Mouse (Mus musculus): ENCODE results near the gene Phf14. TPM values are rescaled to one million over a fixed set of nuclear protein-coding genes. Genes with fewer than 3 reads are reported as not detected.

Phf14 gene
- total RNA-seq, 1 experiment from 2014 or later = 175 TPM

GRCm38 (mm10) chr6:12077880-12078618, 170.4 kb downstream of the Phf14 start:
- ATAC-seq (replicated peaks in 1 of 2; ENCODE audit: insufficient read depth in 1 of 2, low FRiP score in 2 of 2, low TSS enrichment in 1 of 2, low read depth in 1 of 2, poor library complexity in 2 of 2, severe bottlenecking in 2 of 2) = no peak

GRCm38 (mm10) chr6:12079260-12079659, 171.7 kb downstream of the Phf14 start:
- no peak for ATAC-seq (replicated peaks in 1 of 2; ENCODE audit: insufficient read depth in 1 of 2, low FRiP score in 2 of 2, low TSS enrichment in 1 of 2, low read depth in 1 of 2, poor library complexity in 2 of 2, severe bottlenecking in 2 of 2)

GRCm38 (mm10) chr6:12080423-12080822, 172.8 kb downstream of the Phf14 start:
- no peak for ATAC-seq (replicated peaks in 1 of 2; ENCODE audit: insufficient read depth in 1 of 2, low FRiP score in 2 of 2, low TSS enrichment in 1 of 2, low read depth in 1 of 2, poor library complexity in 2 of 2, severe bottlenecking in 2 of 2)

GRCm38 (mm10) chr6:12081722-12082121, 174.1 kb downstream of the Phf14 start:
- ATAC-seq (replicated peaks in 1 of 2; ENCODE audit: insufficient read depth in 1 of 2, low FRiP score in 2 of 2, low TSS enrichment in 1 of 2, low read depth in 1 of 2, poor library complexity in 2 of 2, severe bottlenecking in 2 of 2) = no peak

GRCm38 (mm10) chr6:12082125-12082524, 174.5 kb downstream of the Phf14 start:
- ATAC-seq (replicated peaks in 1 of 2; ENCODE audit: insufficient read depth in 1 of 2, low FRiP score in 2 of 2, low TSS enrichment in 1 of 2, low read depth in 1 of 2, poor library complexity in 2 of 2, severe bottlenecking in 2 of 2) = no peak

- no peak for ATAC-seq (replicated peaks in 1 of 2; ENCODE audit: insufficient read depth in 1 of 2, low FRiP score in 2 of 2, low TSS enrichment in 1 of 2, low read depth in 1 of 2, poor library complexity in 2 of 2, severe bottlenecking in 2 of 2)
Measured at GRCm38 (mm10) chr6:12082531-12083216, 175.1 kb downstream of the Phf14 start.

GRCm38 (mm10) chr6:12084721-12085120, 177.1 kb downstream of the Phf14 start:
- ATAC-seq (replicated peaks in 1 of 2; ENCODE audit: insufficient read depth in 1 of 2, low FRiP score in 2 of 2, low TSS enrichment in 1 of 2, low read depth in 1 of 2, poor library complexity in 2 of 2, severe bottlenecking in 2 of 2) = no peak

GRCm38 (mm10) chr6:12089439-12089992, 181.9 kb downstream of the Phf14 start:
- ATAC-seq (replicated peaks in 1 of 2; ENCODE audit: insufficient read depth in 1 of 2, low FRiP score in 2 of 2, low TSS enrichment in 1 of 2, low read depth in 1 of 2, poor library complexity in 2 of 2, severe bottlenecking in 2 of 2) = no peak

GRCm38 (mm10) chr6:12095716-12096115, 188.1 kb downstream of the Phf14 start:
- no peak for ATAC-seq (replicated peaks in 1 of 2; ENCODE audit: insufficient read depth in 1 of 2, low FRiP score in 2 of 2, low TSS enrichment in 1 of 2, low read depth in 1 of 2, poor library complexity in 2 of 2, severe bottlenecking in 2 of 2)

- no peak for ATAC-seq (replicated peaks in 1 of 2; ENCODE audit: insufficient read depth in 1 of 2, low FRiP score in 2 of 2, low TSS enrichment in 1 of 2, low read depth in 1 of 2, poor library complexity in 2 of 2, severe bottlenecking in 2 of 2)
Measured at GRCm38 (mm10) chr6:12097125-12097524, 189.5 kb downstream of the Phf14 start.

- no peak for ATAC-seq (replicated peaks in 1 of 2; ENCODE audit: insufficient read depth in 1 of 2, low FRiP score in 2 of 2, low TSS enrichment in 1 of 2, low read depth in 1 of 2, poor library complexity in 2 of 2, severe bottlenecking in 2 of 2)
Measured at GRCm38 (mm10) chr6:12105144-12105543, 197.5 kb downstream of the Phf14 start.

- no peak for ATAC-seq (replicated peaks in 1 of 2; ENCODE audit: insufficient read depth in 1 of 2, low FRiP score in 2 of 2, low TSS enrichment in 1 of 2, low read depth in 1 of 2, poor library complexity in 2 of 2, severe bottlenecking in 2 of 2)
Measured at GRCm38 (mm10) chr6:12107326-12107725, 199.7 kb downstream of the Phf14 start.

GRCm38 (mm10) chr6:12107786-12108185, 200.2 kb downstream of the Phf14 start:
- ATAC-seq (replicated peaks in 1 of 2; ENCODE audit: insufficient read depth in 1 of 2, low FRiP score in 2 of 2, low TSS enrichment in 1 of 2, low read depth in 1 of 2, poor library complexity in 2 of 2, severe bottlenecking in 2 of 2) = no peak

- ATAC-seq (replicated peaks in 1 of 2; ENCODE audit: insufficient read depth in 1 of 2, low FRiP score in 2 of 2, low TSS enrichment in 1 of 2, low read depth in 1 of 2, poor library complexity in 2 of 2, severe bottlenecking in 2 of 2) = peak; percentile 25 to 45; a peak in 2 of 4 replicates
Measured at GRCm38 (mm10) chr6:12116926-12117818, 209.6 kb downstream of the Phf14 start.

- peak in 1 of 2 experiments; percentile 38; a peak in 1 of 4 replicates for ATAC-seq (replicated peaks in 1 of 2; ENCODE audit: insufficient read depth in 1 of 2, low FRiP score in 2 of 2, low TSS enrichment in 1 of 2, low read depth in 1 of 2, poor library complexity in 2 of 2, severe bottlenecking in 2 of 2)
Measured at GRCm38 (mm10) chr6:12117819-12118570, 210.4 kb downstream of the Phf14 start.

GRCm38 (mm10) chr6:12122759-12123158, 215.2 kb downstream of the Phf14 start:
- no peak for ATAC-seq (replicated peaks in 1 of 2; ENCODE audit: insufficient read depth in 1 of 2, low FRiP score in 2 of 2, low TSS enrichment in 1 of 2, low read depth in 1 of 2, poor library complexity in 2 of 2, severe bottlenecking in 2 of 2)

Data from hematopoietic stem cell, adult 5-6 weeks (primary cell).